Mouse (Mus musculus): ENCODE data around the gene Cabcoco1.

Gene Cabcoco1

DNA sequence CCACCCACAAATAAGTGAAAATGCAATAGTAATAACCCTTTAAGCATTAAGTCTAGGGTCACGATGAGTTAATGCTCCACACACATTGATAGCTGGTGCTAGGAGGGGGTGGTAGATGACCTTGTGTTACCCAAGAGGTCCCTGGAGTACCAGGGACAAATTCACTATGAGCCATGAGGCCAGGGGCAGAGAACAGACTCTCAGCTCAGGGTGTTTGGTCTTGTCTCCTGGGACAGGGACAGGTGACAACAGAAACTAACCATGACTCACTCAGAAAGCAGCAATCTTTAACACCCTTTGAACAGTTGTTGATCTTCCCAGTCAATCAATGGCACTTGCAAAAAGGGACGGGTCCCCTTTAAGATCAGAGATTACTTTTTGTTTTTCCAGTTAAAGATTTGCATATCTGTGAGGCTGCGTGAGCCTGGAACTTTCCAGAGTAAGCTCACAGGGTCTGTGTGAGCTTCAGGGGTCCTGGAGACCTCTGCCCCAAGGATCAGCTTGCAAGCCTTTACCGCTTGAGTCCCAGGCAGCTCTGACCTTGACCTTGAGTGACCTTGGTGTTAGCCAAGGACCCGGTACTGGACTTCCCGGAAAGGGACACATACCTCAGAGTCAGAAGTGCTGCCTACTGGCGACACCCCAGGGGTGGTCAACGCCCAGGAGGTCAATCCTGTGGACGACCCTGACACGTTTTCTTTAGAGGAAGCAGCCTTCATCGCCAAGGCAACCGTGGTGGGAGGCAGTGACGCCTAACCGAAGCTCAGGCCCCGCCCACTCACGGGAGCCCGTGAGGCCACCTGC is at the start of gene Cabcoco1:
Cabcoco1 (minus strand) TSS at position 758 of the 804 bp plus-strand sequence.
- DNase-seq, result peak; percentile 74

DNA sequence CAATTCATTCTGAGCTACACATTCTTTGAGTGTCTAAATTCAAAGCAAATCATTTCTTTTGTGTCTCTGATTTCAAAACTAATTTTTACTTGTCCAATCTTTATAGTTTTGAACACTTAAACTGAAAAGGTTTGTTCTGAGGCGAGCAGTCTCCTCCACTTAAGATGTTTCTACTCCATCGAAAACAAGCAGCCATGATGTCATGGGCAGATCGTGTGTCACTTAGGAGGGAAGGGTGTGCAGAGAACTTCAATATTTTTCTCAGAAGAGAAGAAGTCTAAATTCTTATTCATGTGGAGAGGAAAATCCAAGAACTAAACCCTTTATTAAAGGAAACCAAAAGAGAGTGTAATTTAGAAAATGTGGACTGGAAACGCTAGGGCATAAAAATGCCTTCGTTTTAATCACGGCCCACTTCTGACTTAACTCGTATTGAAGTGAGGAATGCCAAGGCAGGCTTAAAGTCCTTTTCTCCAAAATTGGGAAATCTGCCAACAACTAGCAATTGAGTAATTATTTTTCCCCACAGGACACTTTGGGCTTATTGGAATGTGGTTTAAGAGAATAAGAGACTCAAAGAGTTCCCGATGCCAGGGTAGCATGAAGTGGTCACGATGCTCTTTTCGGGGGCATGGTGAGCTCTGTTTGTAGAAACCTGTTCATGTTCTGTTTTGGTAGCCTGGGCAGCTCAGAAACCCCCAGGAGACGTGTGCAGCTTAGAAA is 48.0 kb upstream of the Cabcoco1 start:
- DNase-seq, result no peak

DNA sequence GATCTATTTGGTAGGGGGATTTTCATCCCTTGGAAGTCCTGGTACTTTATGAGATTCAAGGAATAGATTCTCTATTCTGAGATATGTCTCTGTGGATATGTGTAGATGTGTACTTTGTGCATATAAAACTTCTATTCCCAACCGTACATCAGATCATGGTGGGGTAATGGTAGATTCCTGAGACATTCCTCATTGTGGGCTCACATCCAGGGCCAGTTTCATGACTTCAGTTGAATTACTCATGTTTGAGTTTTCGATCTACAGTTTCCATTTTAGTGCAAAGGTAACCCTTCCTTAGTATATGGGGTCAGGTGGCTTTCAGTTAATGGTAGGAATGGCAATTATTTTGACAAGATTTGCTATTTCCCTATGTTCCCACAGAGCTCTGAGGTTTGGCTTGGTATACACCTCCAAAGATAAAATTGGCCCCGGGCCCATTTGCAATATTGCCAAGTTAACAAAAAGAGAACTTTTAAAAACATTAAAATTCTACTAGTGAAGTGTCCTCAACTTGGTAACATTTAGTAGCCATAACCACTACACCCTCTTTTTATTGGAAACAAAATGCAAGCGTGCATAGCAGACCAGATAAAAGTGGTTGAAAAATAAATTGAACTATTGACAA is 45.8 kb upstream of the Cabcoco1 start:
- DNase-seq, result no peak

DNA sequence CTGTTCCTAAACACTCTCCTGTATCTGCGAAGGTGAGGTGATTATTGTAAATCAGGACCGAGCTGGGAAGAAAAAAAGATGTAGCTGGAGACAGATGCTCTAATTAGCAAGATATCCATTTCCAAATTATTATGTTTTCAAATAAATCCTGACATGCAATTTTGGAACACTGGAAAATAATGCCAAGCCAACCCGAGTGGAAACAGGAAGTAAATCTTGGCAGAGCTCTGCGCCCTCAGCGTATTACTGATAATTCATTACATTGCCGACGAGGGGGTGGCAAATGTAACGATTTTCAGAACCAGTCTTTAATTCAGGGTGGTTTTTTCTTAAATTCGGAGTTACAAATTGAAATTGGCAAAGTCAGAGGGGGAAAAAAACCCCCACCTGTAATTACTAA is 35.6 kb upstream of the Cabcoco1 start:
- DNase-seq, result peak; percentile 22

DNA sequence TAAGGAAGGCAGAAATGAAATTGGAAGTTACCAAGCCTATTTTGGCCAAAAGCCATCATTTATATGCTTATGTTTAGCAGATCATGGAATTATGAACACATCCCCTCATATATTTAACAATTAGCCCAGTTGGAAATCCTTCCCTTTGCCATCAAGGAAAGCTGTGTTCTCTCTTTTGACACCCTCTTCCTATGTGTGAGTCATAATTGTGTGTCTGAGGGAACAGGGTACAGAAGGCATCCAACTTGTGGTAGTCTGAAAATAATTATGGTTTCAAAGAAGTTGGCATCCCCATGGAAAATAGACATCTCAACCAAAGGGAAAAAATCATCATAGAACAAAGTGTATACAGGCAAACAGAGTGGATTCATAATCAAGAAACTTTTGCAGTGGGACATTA is 26.5 kb upstream of the Cabcoco1 start:
- no peak for DNase-seq

DNA sequence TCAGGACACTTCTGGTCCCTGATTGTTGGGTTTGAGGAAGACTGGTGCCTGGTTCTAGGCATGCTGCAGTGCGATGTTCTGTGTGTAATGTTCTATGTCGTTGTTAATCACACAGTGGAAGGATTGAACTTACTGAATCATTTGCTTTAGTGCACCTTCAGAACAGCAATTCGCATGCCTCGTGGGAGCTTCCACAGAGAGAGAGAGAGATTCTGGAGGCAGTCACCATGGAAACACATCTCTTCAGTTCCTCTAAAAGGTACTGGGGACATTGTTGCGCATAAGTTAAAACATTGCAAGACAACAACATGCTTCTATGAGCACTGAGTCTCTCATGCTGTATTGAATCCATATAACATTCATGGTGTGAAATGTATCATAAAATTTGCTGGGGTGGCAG is 20.6 kb upstream of the Cabcoco1 start:
- DNase-seq, result no peak

DNA sequence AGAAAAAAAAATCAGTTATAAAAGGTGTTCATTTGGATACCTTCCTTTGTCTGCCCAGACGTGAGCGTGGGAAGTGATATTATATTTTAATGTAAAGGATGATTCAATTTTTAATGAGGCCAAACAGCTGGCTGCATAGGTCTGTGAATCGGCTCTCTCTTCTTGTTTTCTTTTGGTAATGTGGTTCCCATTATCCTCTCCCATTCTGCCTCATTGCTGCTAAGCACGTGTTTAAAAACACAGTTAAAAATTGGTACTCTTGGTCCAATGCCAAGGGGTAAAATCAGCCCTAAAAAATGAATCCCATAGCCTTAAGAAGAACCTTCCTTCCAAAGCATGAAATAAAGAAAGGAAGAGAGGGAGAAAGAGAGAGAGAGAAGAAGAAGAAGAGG is 17.1 kb upstream of the Cabcoco1 start:
- DNase-seq, result no peak

DNA sequence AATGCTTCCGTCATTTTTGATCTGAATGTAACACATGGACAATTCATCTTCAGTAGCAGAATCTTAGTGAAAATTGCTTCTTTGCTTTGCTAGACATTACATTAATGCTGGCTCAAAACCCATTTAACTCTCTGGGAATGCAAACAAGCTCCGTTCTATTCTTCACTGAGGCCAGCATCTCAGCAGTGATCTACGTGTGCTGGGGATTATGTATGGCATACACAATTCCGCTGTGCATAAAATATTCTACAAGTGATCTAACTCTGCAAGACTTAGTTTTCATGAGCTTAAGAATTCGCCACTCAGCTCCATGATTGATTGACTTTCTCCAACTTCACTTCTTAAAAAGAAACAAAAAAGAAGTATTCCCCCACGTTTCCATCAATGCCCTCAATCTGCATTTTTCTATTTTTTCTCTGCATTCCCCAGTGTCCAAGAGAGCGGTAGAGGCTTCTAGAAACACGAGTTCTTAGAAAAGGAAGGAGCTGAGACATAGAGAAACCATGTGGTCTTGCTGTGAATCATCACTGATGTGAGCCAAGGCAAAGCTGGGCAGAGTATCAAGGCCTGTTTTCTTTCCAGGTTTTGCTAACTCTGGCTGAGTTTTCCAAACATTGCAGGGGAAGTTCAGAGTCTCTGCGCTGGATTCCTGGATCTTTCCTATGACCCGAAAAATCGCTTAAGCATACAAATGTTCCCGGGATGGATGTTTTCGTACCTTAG is 16.6 kb upstream of the Cabcoco1 start:
- peak; percentile 88 for DNase-seq

DNA sequence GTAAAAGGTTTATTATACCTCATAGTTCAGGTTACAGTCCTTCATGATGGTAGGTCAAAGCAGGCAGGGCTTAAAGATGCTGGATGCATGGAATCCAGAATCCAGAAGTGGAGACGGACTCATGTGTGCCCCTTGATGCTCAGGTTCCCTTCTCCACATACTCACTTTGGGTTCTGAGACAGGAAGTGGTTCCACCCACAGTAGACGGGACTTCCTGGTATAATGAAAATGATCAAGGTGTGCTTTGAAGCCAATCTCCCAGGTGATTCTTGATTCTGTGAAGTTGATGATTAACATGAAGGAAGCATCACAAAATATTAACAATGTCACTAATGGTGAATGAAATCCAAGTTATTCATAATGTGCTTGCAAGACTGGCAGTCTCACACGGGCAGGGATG is 12.0 kb upstream of the Cabcoco1 start:
- DNase-seq, result no peak

DNA sequence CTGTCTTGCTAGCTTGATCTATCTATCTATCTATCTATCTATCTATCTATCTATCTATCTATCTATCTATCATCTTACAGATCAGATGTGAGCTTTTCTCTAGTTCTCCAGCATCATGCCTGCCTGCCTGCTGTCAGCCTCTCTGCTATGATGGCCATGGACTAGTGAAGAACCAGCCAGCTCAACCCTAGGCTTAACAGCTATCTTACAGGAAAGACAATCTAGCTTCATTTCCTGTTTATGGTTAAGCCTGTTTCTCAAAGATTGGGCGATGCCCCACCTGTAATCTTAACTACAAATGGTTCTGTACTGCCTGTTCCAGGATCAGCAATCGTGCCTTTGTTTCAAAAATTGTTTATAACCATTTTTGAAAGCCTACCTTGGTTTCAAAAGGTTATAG is 10.9 kb upstream of the Cabcoco1 start:
- no peak for DNase-seq

DNA sequence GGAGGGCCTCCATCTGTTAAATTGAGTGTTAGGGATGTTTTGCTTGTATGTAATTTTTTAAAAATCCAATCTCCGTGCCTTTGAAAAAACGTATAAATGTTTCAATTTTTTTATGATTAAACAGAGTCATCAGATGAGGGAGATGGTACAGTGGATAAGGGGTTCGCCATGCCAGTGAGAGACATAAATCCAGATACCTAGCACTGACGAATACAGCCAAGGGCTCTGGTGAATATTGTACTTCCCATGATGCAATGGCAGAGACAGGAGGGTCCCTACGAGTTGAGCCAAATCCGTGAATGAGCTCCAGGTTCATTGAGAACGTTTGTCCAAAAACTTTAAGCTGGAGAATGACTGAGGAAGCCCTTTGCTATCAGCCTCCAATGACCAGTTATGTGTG is 9.6 kb upstream of the Cabcoco1 start:
- DNase-seq, result no peak

DNA sequence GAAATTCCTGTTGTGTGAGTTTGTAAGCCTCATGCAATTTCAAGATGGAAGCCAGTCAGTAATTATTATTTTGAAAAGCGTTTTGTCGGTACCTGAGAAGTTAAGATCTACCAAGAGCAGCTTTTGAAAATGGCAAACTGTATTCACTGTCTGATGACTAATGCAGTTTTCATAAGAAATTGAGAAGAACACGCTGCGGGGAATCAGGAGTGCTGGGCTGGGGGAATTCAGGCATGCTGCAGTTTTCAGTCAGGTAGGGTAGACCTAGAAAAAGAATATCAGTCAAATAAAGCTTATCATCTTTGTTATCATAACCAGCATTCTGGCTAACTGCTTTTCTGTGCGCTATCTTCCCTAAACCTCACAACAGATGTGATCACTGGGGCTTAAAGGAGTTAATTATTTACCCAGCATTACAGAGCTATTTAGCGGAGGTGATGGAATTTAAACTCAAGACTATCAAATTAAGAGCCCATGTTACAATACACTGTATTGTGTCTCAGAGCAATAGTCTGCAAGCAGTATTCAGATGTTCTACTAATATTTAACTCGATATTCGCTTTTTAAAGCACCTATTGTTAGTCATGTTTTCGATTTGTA is 9.1 kb upstream of the Cabcoco1 start:
- no peak for DNase-seq

DNA sequence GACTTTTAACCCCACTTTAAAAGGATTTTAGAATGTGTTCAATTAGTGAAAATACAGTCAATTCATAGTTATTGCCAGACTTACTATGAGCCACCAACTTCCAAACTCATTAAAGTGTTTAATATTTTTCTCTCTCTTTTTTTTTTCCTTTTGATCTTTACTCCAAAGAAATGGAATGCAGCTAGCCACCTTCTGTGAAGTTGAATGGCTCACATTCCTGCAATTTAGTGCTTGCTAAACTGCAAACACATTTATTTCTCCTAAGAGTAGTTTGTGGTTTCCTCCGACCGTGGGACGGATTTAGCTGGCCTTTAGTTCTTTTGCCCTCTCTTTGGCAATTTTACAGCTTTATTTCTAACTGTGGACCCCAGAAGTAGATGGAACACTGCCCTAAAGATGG is 1.4 kb upstream of the Cabcoco1 start:
- DNase-seq, result no peak

DNA sequence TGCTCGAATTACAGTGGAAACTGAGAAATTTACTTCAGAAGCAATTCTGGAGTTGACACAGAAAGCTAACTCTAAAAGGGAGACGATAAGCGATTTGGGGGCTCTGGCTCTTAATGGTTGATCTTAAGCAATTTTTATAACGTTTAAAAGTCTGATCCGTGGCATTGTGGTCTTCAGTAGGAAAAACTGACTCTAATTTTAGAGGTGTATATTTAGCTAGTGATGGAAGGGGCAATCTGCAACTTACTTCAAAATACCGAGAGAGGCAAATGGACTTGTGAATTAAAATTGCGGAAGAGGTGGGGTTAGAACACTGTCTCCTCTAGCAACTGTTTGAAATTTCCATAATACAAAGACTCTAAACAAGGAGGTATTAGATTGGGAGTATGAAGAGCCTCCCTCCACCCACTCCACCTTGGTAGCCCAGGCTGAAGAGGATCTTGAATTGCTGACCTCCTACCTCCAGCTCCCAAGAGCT is 286 bp upstream of the Cabcoco1 start:
- no peak for DNase-seq

DNA sequence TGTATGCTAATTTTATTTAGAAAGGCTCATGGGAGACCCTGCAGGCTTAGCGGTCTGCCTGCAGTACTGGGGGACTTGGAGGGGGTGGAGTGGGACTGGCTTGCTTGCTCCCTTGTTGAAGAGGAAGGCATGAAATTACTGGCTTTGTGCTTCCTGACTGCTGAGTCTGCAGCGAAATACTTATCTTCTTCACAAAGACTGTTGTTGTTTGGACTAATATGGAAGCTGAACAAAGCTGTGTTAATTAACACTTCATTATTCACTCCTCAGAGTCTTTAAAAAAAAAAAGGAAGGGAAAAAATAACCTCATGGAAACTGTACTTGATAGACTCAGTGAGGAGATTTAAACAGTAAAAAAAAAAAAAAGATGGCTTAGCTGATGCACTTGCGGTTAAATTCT is 1.1 kb downstream of the Cabcoco1 start:
- DNase-seq, result peak; percentile 17

DNA sequence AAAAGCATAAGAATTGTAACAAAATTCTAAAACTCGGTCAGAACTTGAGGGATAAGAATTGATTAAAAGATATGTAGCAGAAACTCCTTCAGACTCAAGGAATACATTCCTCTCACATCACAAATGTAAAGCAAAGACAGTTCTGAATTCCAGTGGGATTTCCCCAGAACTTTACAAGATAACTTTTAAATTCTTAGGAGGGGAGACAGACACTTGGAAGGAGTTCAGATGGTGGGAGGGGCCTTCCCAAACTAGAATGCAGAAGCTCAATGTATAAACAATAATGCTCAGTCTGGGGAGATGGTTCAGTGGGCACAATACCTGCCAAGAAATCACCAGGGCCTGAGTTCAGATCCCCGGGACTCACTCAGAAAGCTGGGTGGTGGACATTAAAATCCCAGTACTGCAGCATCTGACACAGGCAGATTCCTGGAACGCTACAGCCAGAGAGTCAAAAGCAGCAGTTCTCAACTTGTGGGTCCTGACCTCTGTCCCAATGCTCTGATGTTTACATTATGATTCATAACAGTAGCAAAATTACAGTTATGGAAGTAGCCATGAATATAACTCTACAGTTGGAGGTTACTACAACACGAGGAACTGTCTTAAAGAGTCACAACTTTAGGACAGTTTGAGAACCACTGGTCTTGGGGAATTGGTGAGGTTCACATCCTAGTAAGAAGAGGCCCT is 4.3 kb downstream of the Cabcoco1 start:
- DNase-seq, result no peak

DNA sequence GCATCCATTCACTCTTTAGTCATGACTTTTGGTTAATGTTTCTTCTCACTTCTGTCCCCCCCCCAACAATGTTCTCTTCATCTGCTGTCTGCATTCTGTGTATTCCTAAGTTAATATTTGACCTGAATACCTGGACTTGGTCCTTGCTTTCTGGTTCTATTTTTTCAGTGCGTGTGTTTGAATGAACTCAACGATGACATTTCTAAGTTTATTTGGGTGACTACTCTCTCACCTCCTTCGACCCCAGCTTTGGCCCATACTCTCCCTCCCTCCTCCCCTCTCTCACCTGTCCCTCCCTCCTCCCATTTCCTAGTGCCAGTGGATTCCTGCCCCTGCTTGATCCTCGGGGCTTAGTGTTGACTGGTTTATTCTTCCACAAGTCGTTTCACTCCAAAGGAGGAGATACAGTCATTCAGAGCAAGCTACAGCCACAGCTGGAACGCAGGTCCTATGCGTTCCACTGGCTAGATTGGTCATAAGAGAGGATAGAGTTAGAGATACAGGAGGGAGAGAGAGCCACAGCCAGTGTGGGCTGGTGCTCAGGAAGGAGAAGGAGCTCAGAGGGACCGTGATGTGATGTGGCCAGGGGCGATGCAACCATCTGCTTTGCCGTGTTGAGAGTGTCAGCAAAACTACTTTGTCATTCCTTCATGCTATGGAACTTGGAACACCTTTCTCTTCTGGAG is 12.2 kb downstream of the Cabcoco1 start:
- DNase-seq, result no peak

DNA sequence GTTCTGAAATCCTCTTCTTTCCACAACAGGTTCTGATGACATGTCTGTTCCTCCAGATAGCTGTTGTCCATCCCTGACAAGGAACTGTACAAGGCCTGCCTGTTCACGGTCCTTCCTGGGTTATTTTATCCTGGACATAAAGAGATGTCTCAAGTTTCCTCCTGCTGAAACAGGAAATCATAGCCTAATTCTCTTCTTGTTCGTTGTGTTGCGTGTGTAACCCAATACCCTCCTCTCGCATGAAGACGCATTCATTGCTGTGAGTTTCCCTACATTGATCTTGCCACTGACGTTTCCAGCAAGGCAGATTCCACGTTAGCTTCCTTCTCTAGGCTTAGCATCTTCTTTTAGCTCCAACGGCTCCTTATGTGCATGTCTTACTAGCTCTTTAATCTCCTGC is 12.7 kb downstream of the Cabcoco1 start:
- no peak for DNase-seq

DNA sequence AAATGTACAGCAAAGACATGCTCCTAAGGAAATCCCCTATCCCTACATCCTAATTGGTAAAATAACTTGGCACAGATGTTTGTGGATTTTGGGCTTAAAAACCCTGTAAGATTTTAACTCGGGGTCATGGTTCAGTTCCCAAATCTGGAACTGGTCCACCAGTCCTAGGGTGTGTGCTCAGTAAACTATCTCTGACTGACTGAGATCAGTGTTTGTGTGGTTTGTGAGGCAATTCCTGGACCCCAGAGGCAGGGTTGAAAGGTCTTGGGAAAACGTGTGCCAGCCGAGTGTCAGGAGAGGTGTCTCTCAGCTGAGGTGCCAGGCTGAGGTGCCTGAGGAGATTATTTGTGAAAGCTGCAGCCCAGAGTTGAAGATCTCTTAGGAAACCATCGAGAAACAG is 19.6 kb downstream of the Cabcoco1 start:
- DNase-seq, result no peak

DNA sequence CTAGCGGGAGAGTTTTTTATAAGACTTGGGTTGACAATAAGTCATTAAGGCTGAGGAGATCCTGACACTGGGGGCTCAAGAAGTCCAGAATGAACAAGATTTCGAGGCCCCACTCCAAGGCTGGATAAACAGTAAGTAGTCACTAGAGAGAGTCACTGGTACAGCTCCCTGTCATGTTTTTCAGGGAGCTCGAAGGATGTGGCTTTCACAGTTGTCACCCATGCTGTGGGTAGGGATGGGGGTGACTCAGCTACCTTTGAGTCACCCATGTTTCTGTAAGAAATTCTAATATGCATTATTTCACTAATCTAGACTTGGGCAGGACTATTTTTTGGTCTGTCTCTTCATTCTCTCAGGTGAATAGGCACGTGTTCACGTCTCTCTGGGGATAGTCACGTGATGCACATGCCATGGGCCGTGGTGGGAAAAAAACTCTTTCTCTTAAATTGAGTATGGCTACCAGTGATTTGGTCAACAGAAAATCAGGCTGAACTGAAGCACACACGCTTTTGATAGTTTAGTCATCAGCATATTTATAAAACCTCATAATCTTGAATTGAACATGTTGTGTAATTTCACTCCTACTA is 29.2 kb downstream of the Cabcoco1 start:
- no peak for DNase-seq

DNA sequence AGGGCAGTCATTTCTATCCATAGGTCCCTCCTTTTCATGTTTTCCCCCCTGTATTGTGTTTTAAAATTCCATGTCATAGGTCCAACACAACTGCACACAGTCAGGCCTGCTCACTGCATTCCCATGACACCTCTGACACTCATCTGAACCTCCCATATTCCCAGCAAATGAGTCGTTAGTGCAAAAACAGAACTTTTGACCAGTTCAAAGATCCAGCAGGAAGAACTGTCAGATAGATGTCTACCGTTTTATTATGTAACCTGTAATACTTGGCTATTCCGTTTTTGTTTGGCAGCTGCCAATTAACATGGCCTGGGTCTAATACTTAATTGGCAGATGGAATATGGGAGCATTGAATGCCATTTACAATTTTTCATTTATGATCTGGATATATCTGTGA is 34.0 kb downstream of the Cabcoco1 start:
- no peak for DNase-seq
